Mouse (Mus musculus) cerebellum, adult 2 months (tissue): ENCODE results near the gene Rmnd5a. TPM values are rescaled to one million over a fixed set of nuclear protein-coding genes. Genes with fewer than 3 reads are reported as not detected.
"Not testable (repeated sequence)": the region's sequence is repeated elsewhere in the genome, so short reads cannot be mapped to it uniquely, and the experiment has no call there.

Experiments
- DNase-seq, 2 experiments: peaks; one replicate each; pipeline ENCODE4 v3.0.0; 2021
- H3K27ac ChIP-seq: fragments of 200-500 bp; 2 replicates; pipeline ENCODE4 v1.5.1; 2012; ENCODE audit warnings: low read length, control low read depth, inconsistent platforms; ENCODE audit not compliant: insufficient read depth
- H3K27me3 ChIP-seq: fragments of 200-500 bp; 2 replicates; pipeline ENCODE4 v1.6.1; 2012; ENCODE audit warnings: inconsistent platforms, mild to moderate bottlenecking, low read length, moderate library complexity; ENCODE audit not compliant: control insufficient read depth, insufficient read depth
- H3K4me1 ChIP-seq: fragments of 200-500 bp; 2 replicates; pipeline ENCODE4 v1.6.1; 2011; ENCODE audit warnings: low read length; ENCODE audit not compliant: control insufficient read depth, insufficient read depth
- H3K4me3 ChIP-seq: fragments of 200-500 bp; replicated peaks from 2 replicates; pipeline ENCODE3; 2011; ENCODE audit warnings: mild to moderate bottlenecking, low read depth, low read length, control low read depth; ENCODE audit not compliant: insufficient read depth
- CTCF ChIP-seq: fragments of 200-500 bp; IDR thresholded peaks from 2 replicates; pipeline ENCODE4 v1.5.1; 2011; ENCODE audit warnings: low read depth, mild to moderate bottlenecking, control low read depth, low read length, moderate library complexity, borderline replicate concordance; ENCODE audit not compliant: insufficient read depth
- POLR2A ChIP-seq: fragments of 200-500 bp; IDR thresholded peaks from 2 replicates; pipeline ENCODE4 v1.6.1; 2011; ENCODE audit warnings: low read length, control low read depth, borderline replicate concordance; ENCODE audit not compliant: insufficient read depth
- WGBS: fragments of 180-500 bp; shearing (Covaris S2); methylation state at CpG from one replicate; pipeline ENCODE4 v1.1.7; 2018; 5-methylcytosine and 5-hydroxymethylcytosine counted together
- polyA plus RNA-seq: library from polyadenylated mRNA; depleted of rRNA; stranded (reverse); fragments of >200 nt; gene quantifications from 2 replicates; pipeline ENCODE4 v1.2.3, GENCODE M21; 2012; rRNA removed

The Rmnd5a gene
- 110 and 113 TPM in 2 replicates for polyA plus RNA-seq

DNA sequence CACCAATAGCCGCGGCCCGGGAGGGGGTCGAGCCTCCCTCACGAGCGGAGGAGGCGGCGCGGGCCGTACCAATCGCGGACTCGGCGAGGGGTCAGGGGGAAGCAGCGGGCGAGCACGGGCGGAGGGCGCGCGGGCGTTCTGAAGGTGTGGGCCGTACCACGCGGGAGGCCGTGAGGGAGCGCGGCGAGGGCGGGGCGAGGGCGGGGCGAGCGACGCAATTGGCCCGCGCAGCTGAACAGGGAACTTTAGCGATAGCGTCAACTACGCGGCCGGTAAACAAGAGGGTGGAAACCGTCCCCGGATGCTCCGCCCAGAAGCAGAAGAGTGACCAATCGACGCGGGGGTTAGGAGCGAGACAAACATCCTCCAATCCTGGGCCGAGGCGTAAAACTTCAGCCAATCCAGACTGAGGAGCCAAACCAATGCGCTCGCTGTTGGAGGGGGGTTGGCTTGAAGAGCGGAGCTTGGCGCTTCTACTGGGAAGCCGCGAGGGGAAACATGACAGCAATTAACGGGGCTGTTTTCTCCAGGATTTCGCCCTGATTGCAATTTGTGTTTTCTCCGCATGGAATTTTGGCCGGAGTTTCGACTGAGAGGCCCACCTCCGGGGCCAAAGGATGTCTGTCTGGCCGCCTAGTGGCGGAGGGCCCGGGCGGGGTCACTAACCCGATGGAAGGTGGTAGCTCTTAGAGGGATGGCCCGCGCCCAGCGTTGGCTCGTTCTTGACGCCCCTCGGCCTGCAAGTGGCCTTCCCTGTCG lies at the start of gene Rmnd5a:
Rmnd5a (minus strand) TSS at position 146 of the 759 bp plus-strand sequence.
- Histone ChIP-seq H3K27ac (peak within 1 kb of the TSS; percentile 89), H3K4me1 (no peaks in the 10 kb centered on the region), H3K4me3 (peak within 1 kb of the TSS; percentile 64), H3K27me3 (no peaks in the 10 kb centered on the region)
- TF ChIP-seq CTCF = peak; percentile 44; the same call in 1 of the 2 replicates
- TF ChIP-seq POLR2A = peak; percentile 44; the same call in 1 of the 2 replicates
- WGBS = under 1% methylated on average over 74 of the region's 75 CpGs
- peak; percentile 99 to 100 for DNase-seq

GRCm38 (mm10) chr6:71487966-71488365 lies 47.5 kb upstream of the Rmnd5a start:
- 66% methylated on average over 4 of the region's 4 CpGs for WGBS
- Histone ChIP-seq H3K4me3 (no peak overlapping the region), H3K27ac (no peak overlapping the region), H3K4me1 (no peaks in the 10 kb centered on the region), H3K27me3 (no peaks in the 10 kb centered on the region; the same call in 1 of the 2 replicates)
- DNase-seq = no peak
- TF ChIP-seq POLR2A = no peak
- no peak for TF ChIP-seq CTCF

GRCm38 (mm10) chr6:71486867-71487266 lies 46.4 kb upstream of the Rmnd5a start:
- Histone ChIP-seq H3K4me3 (no peak overlapping the region), H3K27me3 (no peaks in the 10 kb centered on the region; the same call in 1 of the 2 replicates), H3K4me1 (no peaks in the 10 kb centered on the region), H3K27ac (no peak overlapping the region)
- DNase-seq = no peak
- TF ChIP-seq CTCF (no peak), POLR2A (no peak)
- WGBS = 92% methylated on average over 1 of the region's 1 CpGs

DNA sequence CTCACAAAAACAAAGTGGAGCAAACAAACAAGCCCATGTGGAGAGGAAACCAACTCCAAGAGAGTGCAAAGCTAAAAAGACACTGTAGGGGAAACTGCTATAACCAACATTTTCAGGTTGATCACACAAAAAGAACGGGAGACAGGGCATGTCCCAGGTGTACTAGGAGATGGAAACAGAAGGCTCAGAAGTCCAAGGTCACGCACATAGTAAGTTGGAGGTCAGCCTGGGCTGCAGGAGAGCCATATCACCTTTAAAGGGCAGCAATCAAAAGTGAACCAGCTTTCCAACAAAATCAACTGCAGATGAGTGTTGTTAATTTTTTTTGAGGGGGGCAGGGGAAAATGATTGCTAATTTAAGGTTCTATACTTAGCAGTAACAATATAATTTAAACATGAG lies 45.8 kb upstream of the Rmnd5a start:
- Histone ChIP-seq H3K4me3 (no peak overlapping the region), H3K27ac (no peak overlapping the region), H3K4me1 (no peaks in the 10 kb centered on the region), H3K27me3 (no peaks in the 10 kb centered on the region; the same call in 1 of the 2 replicates)
- DNase-seq = no peak
- WGBS = 81% methylated on average over 2 of the region's 2 CpGs
- TF ChIP-seq POLR2A (no peak), CTCF (no peak)

DNA sequence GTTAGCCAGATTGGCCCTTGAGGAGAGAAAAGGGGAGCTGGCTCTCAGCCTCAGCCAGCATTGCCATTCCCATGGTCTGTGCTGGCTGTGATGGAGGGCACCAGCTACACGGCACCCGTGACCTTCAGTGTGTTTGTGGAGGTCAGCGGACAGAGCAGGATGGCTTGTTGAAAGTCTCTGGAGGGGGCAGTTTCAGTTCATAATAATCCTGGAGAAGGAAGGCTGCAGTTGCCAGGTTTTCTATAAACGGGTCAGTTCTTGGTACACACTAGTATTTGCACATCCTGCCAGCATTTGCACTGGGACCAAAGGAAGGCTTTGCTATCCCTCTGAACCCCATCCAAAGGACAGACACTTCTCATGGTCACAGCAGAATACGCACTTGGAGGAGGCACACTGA lies 44.8 kb upstream of the Rmnd5a start:
- no peak overlapping the region for H3K27ac ChIP-seq
- DNase-seq = no peak
- H3K4me1 ChIP-seq = no peaks in the 10 kb centered on the region
- H3K4me3 ChIP-seq = no peak overlapping the region
- TF ChIP-seq POLR2A (no peak), CTCF (no peak)
- no peaks in the 10 kb centered on the region; the same call in 1 of the 2 replicates for H3K27me3 ChIP-seq
- 66% methylated on average over 5 of the region's 5 CpGs for WGBS

- 54% methylated on average over 7 of the region's 7 CpGs for WGBS
- no peak overlapping the region for H3K4me3 ChIP-seq
- TF ChIP-seq CTCF (no peak), POLR2A (no peak)
- H3K27ac ChIP-seq = no peak overlapping the region
- no peaks in the 10 kb centered on the region; the same call in 1 of the 2 replicates for H3K27me3 ChIP-seq
- DNase-seq = no peak
- H3K4me1 ChIP-seq = no peaks in the 10 kb centered on the region
These were observed 40.7 kb upstream of the Rmnd5a start for GRCm38 (mm10) chr6:71481136-71481535.

- H3K4me1 ChIP-seq = no peaks in the 10 kb centered on the region
- H3K27ac ChIP-seq = no peak overlapping the region
- no peak overlapping the region for H3K4me3 ChIP-seq
- no peak for DNase-seq
- WGBS = 63% methylated on average over 1 of the region's 1 CpGs
- TF ChIP-seq POLR2A = no peak
- TF ChIP-seq CTCF = no peak
- H3K27me3 ChIP-seq = no peaks in the 10 kb centered on the region
These were observed 39.7 kb upstream of the Rmnd5a start for GRCm38 (mm10) chr6:71480136-71480535.

GRCm38 (mm10) chr6:71479588-71479987 lies 39.2 kb upstream of the Rmnd5a start:
- H3K4me1 ChIP-seq, H3K27me3 ChIP-seq, H3K27ac ChIP-seq, H3K4me3 ChIP-seq, DNase-seq: not testable (repeated sequence)
- WGBS = 83% methylated on average over 2 of the region's 2 CpGs

GRCm38 (mm10) chr6:71478816-71479568 lies 38.6 kb upstream of the Rmnd5a start:
- H3K4me1 ChIP-seq, H3K27ac ChIP-seq, H3K4me3 ChIP-seq, H3K27me3 ChIP-seq, DNase-seq: not testable (repeated sequence)
- WGBS = 95% methylated on average over 10 of the region's 10 CpGs
